Mouse (Mus musculus) intestine, postnatal 0 days (tissue): ENCODE data around the gene Klhl11. TPM values are rescaled to one million over a fixed set of nuclear protein-coding genes. Genes with fewer than 3 reads are reported as not detected.

ENCODE experiments used
- ATAC-seq: fragments of 200-750 bp; cut with Nextera tagmentation; 2 replicates; pipeline ENCODE4 v1.8.0; 2017; ENCODE audit warnings: mild to moderate bottlenecking, moderate TSS enrichment, moderate library complexity
- H3K27ac ChIP-seq: fragments of 300-500 bp; sonication (generic); 2 replicates; pipeline ENCODE4 v1.5.1; 2014; ENCODE audit warnings: mild to moderate bottlenecking, low read depth, low read length, moderate library complexity
- H3K27me3 ChIP-seq: fragments of 300-500 bp; sonication (generic); replicated peaks from 2 replicates; pipeline ENCODE4 v1.6.1; 2014; ENCODE audit warnings: low read length, mixed read lengths; ENCODE audit not compliant: control insufficient read depth, insufficient read depth
- H3K36me3 ChIP-seq: fragments of 300-500 bp; sonication (generic); 2 replicates; pipeline ENCODE4 v1.6.1; 2014; ENCODE audit warnings: mild to moderate bottlenecking, moderate library complexity; ENCODE audit not compliant: control insufficient read depth, insufficient read depth
- H3K4me1 ChIP-seq: fragments of 300-500 bp; sonication (generic); replicated peaks from 2 replicates; pipeline ENCODE4 v1.6.1; 2014; ENCODE audit warnings: antibody characterized with exemption, low read length, mixed read lengths; ENCODE audit not compliant: control insufficient read depth, insufficient read depth
- H3K4me2 ChIP-seq: fragments of 300-500 bp; sonication (generic); replicated peaks from 2 replicates; pipeline ENCODE4 v1.6.1; 2014; ENCODE audit warnings: low read depth, mild to moderate bottlenecking, moderate library complexity
- H3K4me3 ChIP-seq: fragments of 300-500 bp; sonication (generic); 2 replicates; pipeline ENCODE4 v1.5.1; 2014; ENCODE audit warnings: low read depth, low read length
- H3K9ac ChIP-seq: fragments of 300-500 bp; sonication (generic); 2 replicates; pipeline ENCODE4 v1.6.1; 2014; ENCODE audit warnings: mild to moderate bottlenecking, low read depth, low read length
- H3K9me3 ChIP-seq: fragments of 300-500 bp; sonication (generic); 2 replicates; pipeline ENCODE4 v1.6.1; 2016; ENCODE audit warnings: mixed run types; ENCODE audit not compliant: control insufficient read depth
- CTCF ChIP-seq: sonication (generic); IDR thresholded peaks from 2 replicates; pipeline ENCODE4 v1.5.1; 2016; ENCODE audit warnings: low read depth, mild to moderate bottlenecking, control low read depth, antibody characterized with exemption, moderate library complexity
- whole genome bisulfite sequencing: fragments of 180-500 bp; shearing (Covaris S2); extraction: QIAGEN DNeasy Blood & Tissue Kit; methylation state at CpG from one replicate; pipeline ENCODE4 v1.1.7; 2014; 5-methylcytosine and 5-hydroxymethylcytosine counted together
- polyA plus RNA-seq: library from polyadenylated mRNA; unstranded; fragments of >200 nt; fragmentation: Nextera tagmentation; extraction: Ambion mirVana; gene quantifications from 2 replicates; pipeline ENCODE4 v1.2.1, GENCODE M21; 2015

Gene Klhl11
- polyA plus RNA-seq: 1.8 and 1.9 TPM in 2 replicates

- ATAC-seq: peak; percentile 88
- peak within 1 kb of the TSS; percentile 95 for H3K4me2 ChIP-seq
- under 1% methylated on average over 83 of the region's 83 CpGs for WGBS
These were observed at the start of gene Klhl11 for GRCm38 (mm10) chr11:100472197-100472934. Gene Klhl11 (minus strand): TSS chr11:100472741.

DNA sequence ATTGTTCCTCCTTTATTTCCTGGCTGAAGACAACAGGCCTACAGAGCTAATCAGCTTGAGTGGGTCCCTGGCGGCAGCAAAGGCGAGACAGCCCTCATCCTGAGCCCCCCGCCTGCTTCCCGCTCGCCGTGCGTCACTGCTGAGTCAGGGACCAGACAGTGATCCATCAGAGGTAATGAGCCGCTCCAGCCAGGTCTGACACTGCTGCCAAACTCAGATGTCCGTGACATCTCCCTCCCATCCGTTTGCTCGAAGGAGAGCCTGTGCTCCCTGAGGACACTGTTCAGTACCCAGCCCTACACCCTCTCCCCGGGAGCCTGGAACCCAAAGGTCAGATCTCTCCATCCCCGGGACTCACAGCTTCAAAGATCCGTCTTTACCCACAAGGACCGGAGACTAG is 48.3 kb upstream of the Klhl11 start:
- no peak for TF ChIP-seq CTCF
- peaks cover 63% of the 10 kb centered on the region for H3K36me3 ChIP-seq
- peaks cover 6% of the 10 kb centered on the region; the same call in 1 of the 2 replicates for H3K4me1 ChIP-seq
- no peak overlapping the region for H3K9ac ChIP-seq
- 77% methylated on average over 15 of the region's 15 CpGs for WGBS
- H3K27me3 ChIP-seq: no peaks in the 10 kb centered on the region
- H3K4me3 ChIP-seq: no peak overlapping the region
- no peak for ATAC-seq
- H3K9me3 ChIP-seq: no peaks in the 10 kb centered on the region
- H3K27ac ChIP-seq: no peak overlapping the region
- H3K4me2 ChIP-seq: no peak overlapping the region

More at GRCm38 (mm10) chr11:100472197-100472934, at the start of gene Klhl11:
- Histone ChIP-seq H3K27me3 (no peaks in the 10 kb centered on the region), H3K4me1 (no peaks in the 10 kb centered on the region; the same call in 1 of the 2 replicates), H3K27ac (peak within 1 kb of the TSS; percentile 82), H3K9me3 (no peaks in the 10 kb centered on the region), H3K4me3 (peak within 1 kb of the TSS; percentile 87), H3K36me3 (peaks cover 7% of the 10 kb centered on the region), H3K9ac (peak within 1 kb of the TSS; percentile 88)
- peak; percentile 88 for TF ChIP-seq CTCF

DNA sequence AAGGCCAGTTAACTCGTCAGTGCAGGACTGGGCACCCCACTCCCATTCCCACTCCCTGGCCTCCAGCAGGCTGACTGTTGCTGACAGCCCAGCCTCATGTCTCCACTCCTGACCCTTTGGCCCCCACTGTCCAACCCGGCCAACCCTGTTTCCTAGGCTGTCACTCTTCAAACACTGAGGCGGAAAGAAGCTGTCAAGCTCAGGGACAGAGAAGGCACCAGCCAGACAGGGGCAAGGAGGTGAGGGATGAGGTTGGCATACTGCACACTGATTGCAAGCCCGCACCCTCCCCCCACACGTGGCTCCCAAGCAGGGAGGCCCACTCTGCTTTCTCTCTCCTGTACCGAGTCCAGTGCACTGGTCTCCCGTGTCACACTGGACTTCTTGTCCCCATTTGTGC is 46.6 kb upstream of the Klhl11 start:
- H3K4me3 ChIP-seq: no peak overlapping the region
- no peaks in the 10 kb centered on the region for H3K27me3 ChIP-seq
- no peak overlapping the region for H3K27ac ChIP-seq
- H3K4me2 ChIP-seq: no peak overlapping the region
- 48% methylated on average over 7 of the region's 7 CpGs for WGBS
- H3K9me3 ChIP-seq: no peaks in the 10 kb centered on the region
- no peak for ATAC-seq
- no peaks in the 10 kb centered on the region for H3K4me1 ChIP-seq
- no peak for TF ChIP-seq CTCF
- H3K36me3 ChIP-seq: peaks cover 76% of the 10 kb centered on the region
- H3K9ac ChIP-seq: no peak overlapping the region

DNA sequence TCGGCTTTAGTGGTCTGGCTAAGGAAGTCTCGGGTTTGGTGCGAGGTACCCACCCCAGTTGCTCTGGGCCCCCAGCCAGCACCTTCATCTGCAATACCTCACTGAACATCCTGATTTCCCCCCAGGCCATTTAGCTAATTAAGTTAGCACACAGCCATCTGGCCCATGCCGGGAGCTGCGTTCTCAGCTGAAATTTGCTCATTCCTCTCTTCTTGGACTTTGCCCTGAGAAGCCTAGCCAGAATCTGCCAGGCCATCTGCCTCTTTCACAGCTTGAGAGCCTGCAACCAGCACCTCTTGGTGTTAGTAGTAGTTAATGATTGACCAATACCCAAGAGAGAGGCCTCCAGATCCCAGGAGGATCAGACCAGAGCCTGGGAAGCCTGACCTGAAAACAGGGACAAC is 45.6 kb upstream of the Klhl11 start:
- Histone ChIP-seq H3K9me3 (no peaks in the 10 kb centered on the region), H3K4me1 (no peaks in the 10 kb centered on the region), H3K27ac (peak overlapping the region; percentile 54; the same call in 1 of the 2 replicates), H3K27me3 (no peaks in the 10 kb centered on the region), H3K4me2 (peak overlapping the region; percentile 24; the same call in 1 of the 2 replicates), H3K36me3 (peaks cover 82% of the 10 kb centered on the region), H3K4me3 (no peak overlapping the region), H3K9ac (no peak overlapping the region)
- ATAC-seq: peak; percentile 93
- TF ChIP-seq CTCF: no peak
- 28% methylated on average over 5 of the region's 5 CpGs for WGBS

DNA sequence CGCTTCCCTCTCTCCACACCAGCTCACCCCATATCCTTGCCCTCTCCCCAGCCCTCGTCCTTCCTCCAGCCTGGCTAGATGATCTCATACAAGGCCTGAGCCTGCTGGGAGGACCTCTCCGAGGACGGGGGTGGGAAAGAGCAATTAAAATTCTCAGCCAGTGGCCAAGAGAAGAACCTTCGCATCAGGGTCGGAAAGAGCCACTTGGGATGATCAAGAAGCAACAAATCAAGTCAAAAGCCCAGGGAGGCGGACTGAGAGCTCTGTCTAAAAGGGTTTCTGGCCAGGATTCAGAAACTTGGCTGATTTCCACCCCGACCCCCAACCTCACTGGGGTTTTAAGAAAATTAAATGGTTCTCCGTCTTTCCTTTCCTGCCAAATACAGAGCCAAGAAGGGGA is 43.8 kb upstream of the Klhl11 start:
- Histone ChIP-seq H3K9ac (no peak overlapping the region), H3K4me1 (no peaks in the 10 kb centered on the region), H3K36me3 (peaks cover 81% of the 10 kb centered on the region), H3K27ac (no peak overlapping the region), H3K27me3 (no peaks in the 10 kb centered on the region), H3K9me3 (no peaks in the 10 kb centered on the region), H3K4me3 (no peak overlapping the region), H3K4me2 (no peak overlapping the region)
- 56% methylated on average over 9 of the region's 9 CpGs for WGBS
- ATAC-seq: no peak
- no peak for TF ChIP-seq CTCF

- H3K27me3 ChIP-seq: no peaks in the 10 kb centered on the region
- no peak overlapping the region for H3K4me3 ChIP-seq
- 89% methylated on average over 9 of the region's 9 CpGs for WGBS
- H3K36me3 ChIP-seq: peaks cover 82% of the 10 kb centered on the region
- H3K9ac ChIP-seq: no peak overlapping the region
- no peaks in the 10 kb centered on the region for H3K4me1 ChIP-seq
- H3K9me3 ChIP-seq: no peaks in the 10 kb centered on the region
- no peak for TF ChIP-seq CTCF
- no peak overlapping the region for H3K27ac ChIP-seq
- no peak for ATAC-seq
- H3K4me2 ChIP-seq: no peak overlapping the region
These were observed 43.2 kb upstream of the Klhl11 start for GRCm38 (mm10) chr11:100515789-100516188.
